ENCODE assay signal across 19 mouse cellular contexts in genomic region chr6:6854902-6855745, GRCm38 (mm10). TPM values are rescaled to one million over a fixed set of nuclear protein-coding genes. Genes with fewer than 3 reads are reported as not detected.
A peak's percentile ranks its signal among the peaks of the same experiment; 100 is the strongest.
DNase-seq lines count a peak whose midpoint lies in the region; ATAC-seq lines count a peak whose summit lies in the region.
"Had no signal": no experiment of that assay in that cellular context is flagged by ENCODE, and none has a peak within 500 bp of the region (broad histone marks: within the 10 kb centered on the region; RNA-seq: fewer than 3 reads in every experiment).

No protein-coding gene starts in this region.

- H3K27ac ChIP-seq in hindbrain, embryonic 14.5 days = no peak overlapping the region
- no peak overlapping the region for H3K27ac ChIP-seq in hindbrain, embryonic 13.5 days
- peak overlapping the region; percentile 76 for H3K27ac ChIP-seq in forebrain, embryonic 15.5 days (replicated peaks)
- H3K27ac ChIP-seq in midbrain, embryonic 16.5 days (ENCODE audit: low read length) = no peak overlapping the region
- no peak overlapping the region for H3K27ac ChIP-seq in heart, embryonic 11.5 days (ENCODE audit: low read depth, low read length)
- H3K27ac ChIP-seq: macrophage had no signal

- under 1% methylated on average over 25 of the region's 25 CpGs for whole genome bisulfite sequencing in hindbrain, embryonic 14.5 days
- 1% methylated on average over 25 of the region's 25 CpGs for WGBS in hindbrain, embryonic 13.5 days
- WGBS in forebrain, embryonic 15.5 days = 1% methylated on average over 25 of the region's 25 CpGs
- under 1% methylated on average over 25 of the region's 25 CpGs for WGBS in midbrain, embryonic 16.5 days
- under 1% methylated on average over 25 of the region's 25 CpGs for WGBS in heart, embryonic 11.5 days (ENCODE audit: insufficient replicate concordance)

- H3K4me3 ChIP-seq in hindbrain, embryonic 14.5 days (replicated peaks; ENCODE audit: low read length) = no peak overlapping the region
- H3K4me3 ChIP-seq in hindbrain, embryonic 13.5 days = no peak overlapping the region
- peak overlapping the region; percentile 33 for H3K4me3 ChIP-seq in forebrain, embryonic 15.5 days
- no peak overlapping the region for H3K4me3 ChIP-seq in midbrain, embryonic 16.5 days (ENCODE audit: low read depth, low read length)
- no peak overlapping the region for H3K4me3 ChIP-seq in heart, embryonic 11.5 days (ENCODE audit: low read depth, low read length)
- H3K4me3 ChIP-seq: myocyte had no signal

- H3K9me3 ChIP-seq in hindbrain, embryonic 14.5 days (ENCODE audit: control insufficient read depth, low read length) = no peaks in the 10 kb centered on the region
- H3K9me3 ChIP-seq in hindbrain, embryonic 13.5 days = no peaks in the 10 kb centered on the region
- H3K9me3 ChIP-seq in forebrain, embryonic 15.5 days = no peaks in the 10 kb centered on the region
- H3K9me3 ChIP-seq in midbrain, embryonic 16.5 days (replicated peaks; ENCODE audit: control insufficient read depth, low read length, poor library complexity, severe bottlenecking) = no peaks in the 10 kb centered on the region
- H3K9me3 ChIP-seq in heart, embryonic 11.5 days (replicated peaks; ENCODE audit: control insufficient read depth, low read length) = no peaks in the 10 kb centered on the region

- no peaks in the 10 kb centered on the region for H3K36me3 ChIP-seq in hindbrain, embryonic 14.5 days (replicated peaks; ENCODE audit: control insufficient read depth, insufficient read depth)
- no peaks in the 10 kb centered on the region for H3K36me3 ChIP-seq in hindbrain, embryonic 13.5 days
- no peaks in the 10 kb centered on the region for H3K36me3 ChIP-seq in forebrain, embryonic 15.5 days
- H3K36me3 ChIP-seq in midbrain, embryonic 16.5 days (ENCODE audit: control insufficient read depth, insufficient read depth, low read length) = no peaks in the 10 kb centered on the region
- H3K36me3 ChIP-seq in heart, embryonic 11.5 days (ENCODE audit: control insufficient read depth, insufficient read depth, low read length) = no peaks in the 10 kb centered on the region

- peak; percentile 23 for DNase-seq in hindbrain, embryonic 14.5 days (ENCODE audit: low spot score)
- DNase-seq in embryo, embryonic 9.5 days (ENCODE audit: extremely low spot score) = peak; percentile 29
- no peak for DNase-seq in adrenal gland, adult 18-20 months (ENCODE audit: low spot score in 2 of 2)
- no peak for DNase-seq in thymus, postnatal 4 days
- DNase-seq: adrenal gland, postnatal 36 days; cerebellum, adult 11 months; gastrocnemius, postnatal 14 days; kidney, postnatal 14 days had no signal

- no peak overlapping the region for H3K4me2 ChIP-seq in hindbrain, embryonic 14.5 days (replicated peaks)
- no peak overlapping the region for H3K4me2 ChIP-seq in hindbrain, embryonic 13.5 days
- peak overlapping the region; percentile 45 for H3K4me2 ChIP-seq in forebrain, embryonic 15.5 days (replicated peaks)
- peak overlapping the region; percentile 14 for H3K4me2 ChIP-seq in midbrain, embryonic 16.5 days (ENCODE audit: low read length)
- no peak overlapping the region for H3K4me2 ChIP-seq in heart, embryonic 11.5 days

- H3K9ac ChIP-seq in hindbrain, embryonic 14.5 days = no peak overlapping the region
- H3K9ac ChIP-seq in hindbrain, embryonic 13.5 days = no peak overlapping the region
- H3K9ac ChIP-seq in forebrain, embryonic 15.5 days (replicated peaks) = peak overlapping the region; percentile 49
- H3K9ac ChIP-seq in midbrain, embryonic 16.5 days (ENCODE audit: low read depth, low read length) = no peak overlapping the region
- no peak overlapping the region for H3K9ac ChIP-seq in heart, embryonic 11.5 days (ENCODE audit: low read depth, low read length)

- ATAC-seq in hindbrain, embryonic 14.5 days (ENCODE audit: low FRiP score) = no peak
- ATAC-seq in hindbrain, embryonic 13.5 days (ENCODE audit: low FRiP score) = no peak
- 0 out of 2 replicates have a peak, but pooled peaks have one; percentile 18 for ATAC-seq in forebrain, embryonic 15.5 days (replicated peaks)
- ATAC-seq in midbrain, embryonic 16.5 days = no peak
- no peak for ATAC-seq in heart, embryonic 11.5 days (replicated peaks; ENCODE audit: insufficient number of reproducible peaks, low FRiP score, low TSS enrichment)
- ATAC-seq: intestine, postnatal 0 days had no signal

- H3K27me3 ChIP-seq in hindbrain, embryonic 14.5 days (ENCODE audit: control insufficient read depth, insufficient read depth, low read length) = peaks cover 99% of the 10 kb centered on the region
- peaks cover 99% of the 10 kb centered on the region for H3K27me3 ChIP-seq in hindbrain, embryonic 13.5 days
- H3K27me3 ChIP-seq in forebrain, embryonic 15.5 days = peaks cover 74% of the 10 kb centered on the region
- peaks cover 71% of the 10 kb centered on the region for H3K27me3 ChIP-seq in midbrain, embryonic 16.5 days (ENCODE audit: control insufficient read depth, insufficient read depth, low read depth, low read length)
- peaks cover 94% of the 10 kb centered on the region for H3K27me3 ChIP-seq in heart, embryonic 11.5 days (ENCODE audit: control insufficient read depth, insufficient read depth, low read length)

- H3K4me1 ChIP-seq in hindbrain, embryonic 14.5 days (replicated peaks; ENCODE audit: control insufficient read depth, insufficient read depth, low read length) = no peaks in the 10 kb centered on the region
- no peaks in the 10 kb centered on the region; the same call in 1 of the 2 replicates for H3K4me1 ChIP-seq in hindbrain, embryonic 13.5 days (replicated peaks)
- H3K4me1 ChIP-seq in forebrain, embryonic 15.5 days = peaks cover 42% of the 10 kb centered on the region
- H3K4me1 ChIP-seq in midbrain, embryonic 16.5 days (ENCODE audit: control insufficient read depth, insufficient read depth, low read length) = no peaks in the 10 kb centered on the region
- H3K4me1 ChIP-seq in heart, embryonic 11.5 days (ENCODE audit: control insufficient read depth, insufficient read depth, low read length) = no peaks in the 10 kb centered on the region

RNA-seq across cellular contexts. Expression of gene Dlx6, which starts 8.0 kb away (rescaled TPM):
- not detected in 2 replicates for polyA plus RNA-seq in hindbrain, embryonic 14.5 days (2014; fragmentation: Nextera tagmentation; extraction: Ambion mirVana)
- polyA plus RNA-seq in hindbrain, embryonic 13.5 days (2015; fragmentation: Nextera tagmentation; extraction: Ambion mirVana) = 0.18 TPM in 1 of 2 replicates, not detected in the other
- polyA plus RNA-seq in forebrain, embryonic 15.5 days (2015; fragmentation: Nextera tagmentation; extraction: Ambion mirVana) = 13.2 and 14.7 TPM in 2 replicates
- 1.3 and 3.0 TPM in 2 replicates for polyA plus RNA-seq in midbrain, embryonic 16.5 days (2015; fragmentation: Nextera tagmentation; extraction: Ambion mirVana)
- polyA plus RNA-seq in heart, embryonic 11.5 days (2014; fragmentation: Nextera tagmentation; extraction: Ambion mirVana) = 0.47 TPM in 1 of 2 replicates, not detected in the other
- total RNA-seq in adrenal gland, adult 18-20 months (2021) = not detected
- total RNA-seq: adrenal gland, postnatal 36 days; common myeloid progenitor, adult 5-6 weeks; gastrocnemius, postnatal 14 days; MEL had no signal
- polyA plus RNA-seq: heart, embryonic 16.5 days; intestine, postnatal 0 days; liver, embryonic 16.5 days; macrophage; myocyte had no signal

RNA-seq across cellular contexts. Expression of gene Dlx5, which starts 26.8 kb away (rescaled TPM):
- not detected in 2 replicates for polyA plus RNA-seq in hindbrain, embryonic 14.5 days (2014; fragmentation: Nextera tagmentation; extraction: Ambion mirVana)
- polyA plus RNA-seq in hindbrain, embryonic 13.5 days (2015; fragmentation: Nextera tagmentation; extraction: Ambion mirVana) = 1.3 and 1.9 TPM in 2 replicates
- polyA plus RNA-seq in forebrain, embryonic 15.5 days (2015; fragmentation: Nextera tagmentation; extraction: Ambion mirVana) = 81.5 and 84.7 TPM in 2 replicates
- 9.7 and 20.7 TPM in 2 replicates for polyA plus RNA-seq in midbrain, embryonic 16.5 days (2015; fragmentation: Nextera tagmentation; extraction: Ambion mirVana)
- 0.93 and 1.2 TPM in 2 replicates for polyA plus RNA-seq in heart, embryonic 11.5 days (2014; fragmentation: Nextera tagmentation; extraction: Ambion mirVana)
- under 1 TPM in 1 of 2 experiments, not detected in 1; 0.40 TPM for total RNA-seq in adrenal gland, adult 18-20 months (2021)
- total RNA-seq: common myeloid progenitor, adult 5-6 weeks; gastrocnemius, postnatal 14 days; MEL had no signal
- polyA plus RNA-seq: macrophage, myocyte had no signal

Comparison
In these comparisons a context has a peak if more than half of its experiments do, and no peak if none do; other contexts are left out.
1. DNase-seq: peak in hindbrain, embryonic 14.5 days (single experiment) and embryo, embryonic 9.5 days (single experiment); none in adrenal gland, adult 18-20 months (0 of 2) and thymus, postnatal 4 days (single experiment).
2. H3K4me2 ChIP-seq: peak in forebrain, embryonic 15.5 days (single experiment) and midbrain, embryonic 16.5 days (single experiment); none in hindbrain, embryonic 14.5 days (single experiment), hindbrain, embryonic 13.5 days (single experiment) and heart, embryonic 11.5 days (single experiment).